8 mouse cellular contexts compared by ENCODE assay signal in the genomic region with DNA sequence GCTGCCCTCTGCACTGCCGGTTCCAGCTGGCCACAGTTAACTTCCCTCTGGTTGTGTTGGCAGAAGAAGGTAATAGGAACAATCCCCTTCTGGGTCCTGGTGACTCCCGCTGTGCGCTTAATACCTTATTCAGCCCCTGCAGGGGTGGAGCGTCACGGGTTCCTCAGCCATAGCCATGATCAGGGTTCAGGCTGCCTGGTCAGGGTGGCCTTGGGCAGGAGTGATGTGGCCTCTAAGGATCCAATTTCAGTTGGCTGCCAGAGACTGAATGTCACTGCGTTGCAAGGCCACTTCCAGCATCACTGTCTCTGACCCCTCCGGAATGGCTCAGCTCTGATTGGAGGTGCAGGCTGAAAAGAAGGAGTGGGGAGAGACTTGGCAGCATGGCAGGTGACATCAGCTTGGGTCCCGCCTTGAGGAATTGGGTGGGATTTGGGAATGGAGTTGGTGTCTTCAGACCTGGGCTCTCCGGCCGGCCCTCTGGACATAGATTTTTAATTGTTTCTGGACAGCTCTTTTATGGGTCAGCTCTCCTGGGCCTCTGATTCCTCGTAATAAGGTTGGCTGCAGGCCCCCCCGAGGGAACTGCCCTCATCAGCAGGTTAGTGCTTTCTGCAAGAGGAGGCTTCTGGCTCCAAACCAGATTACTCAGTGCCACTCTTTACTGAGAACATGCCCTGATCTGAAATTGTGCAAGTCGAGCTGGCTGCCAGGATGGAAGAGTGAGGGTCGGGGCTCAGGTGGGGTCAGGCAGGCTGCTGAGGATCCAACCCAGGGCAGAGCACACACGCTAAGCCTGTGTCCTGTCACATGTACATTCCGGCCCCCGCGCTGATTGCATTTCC. TPM values are rescaled to one million over a fixed set of nuclear protein-coding genes. Genes with fewer than 3 reads are reported as not detected.
DNase-seq lines count a peak whose midpoint lies in the region; ATAC-seq and TF ChIP-seq lines count a peak whose summit lies in the region.

No protein-coding gene starts in this region.

- no peak overlapping the region for H3K9ac ChIP-seq in lung, embryonic 15.5 days
- no peak overlapping the region; the same call in 1 of the 2 replicates for H3K9ac ChIP-seq in hindbrain, postnatal 0 days (replicated peaks; ENCODE audit: low read length)
- H3K9ac ChIP-seq in midbrain, postnatal 0 days (replicated peaks; ENCODE audit: low read length, poor library complexity, severe bottlenecking), result no peak overlapping the region

- H3K4me3 ChIP-seq in lung, embryonic 15.5 days, result no peak overlapping the region
- H3K4me3 ChIP-seq in lung, adult 2 months (replicated peaks; ENCODE audit: extremely low read depth, low read depth, low read length), result no peak overlapping the region
- H3K4me3 ChIP-seq in hindbrain, postnatal 0 days (ENCODE audit: low read length), result no peak overlapping the region
- H3K4me3 ChIP-seq in midbrain, postnatal 0 days (ENCODE audit: low read depth, low read length), result peak overlapping the region; percentile 10; the same call in 1 of the 2 replicates

- DNase-seq in lung, adult 2 months, result no peak
- DNase-seq in adrenal gland, postnatal 14 days, result peak; percentile 91
- peak; percentile 49 for DNase-seq in gastrocnemius, postnatal 10 days
- DNase-seq in hindbrain, postnatal 0 days (ENCODE audit: low spot score), result peak; percentile 54
- no peak for DNase-seq in midbrain, postnatal 0 days (ENCODE audit: low spot score)
- no peak for DNase-seq in spleen, postnatal 10 days (ENCODE audit: low spot score in 2 of 2)

- ATAC-seq in lung, embryonic 15.5 days (ENCODE audit: borderline replicate concordance, extremely low read depth, low FRiP score, low TSS enrichment), result no peak
- ATAC-seq in hindbrain, postnatal 0 days, result no peak
- no peak for ATAC-seq in midbrain, postnatal 0 days (ENCODE audit: low FRiP score)
- ATAC-seq in monocyte, adult 5-6 weeks (replicated peaks; ENCODE audit: insufficient number of reproducible peaks, low FRiP score, low TSS enrichment, poor library complexity, severe bottlenecking), result no peak

- TF ChIP-seq CTCF in lung, adult 2 months (IDR thresholded peaks at IDR 0.05; ENCODE audit: insufficient read depth, low read length), result no peak
- TF ChIP-seq CTCF in hindbrain, postnatal 0 days (IDR thresholded peaks at IDR 0.05; ENCODE audit: low read depth), result no peak
- no peak for TF ChIP-seq CTCF in midbrain, postnatal 0 days (IDR thresholded peaks at IDR 0.05)

- H3K36me3 ChIP-seq in lung, embryonic 15.5 days, result no peaks in the 10 kb centered on the region
- H3K36me3 ChIP-seq in hindbrain, postnatal 0 days (ENCODE audit: insufficient read depth, low read length), result no peaks in the 10 kb centered on the region
- no peaks in the 10 kb centered on the region for H3K36me3 ChIP-seq in midbrain, postnatal 0 days (ENCODE audit: insufficient read depth, low read length)

- no peak overlapping the region for H3K4me2 ChIP-seq in lung, embryonic 15.5 days
- H3K4me2 ChIP-seq in hindbrain, postnatal 0 days (ENCODE audit: low read depth, low read length), result peak overlapping the region; percentile 21
- no peak overlapping the region for H3K4me2 ChIP-seq in midbrain, postnatal 0 days (ENCODE audit: low read depth, low read length, poor library complexity, severe bottlenecking)

- no peak for TF ChIP-seq POLR2A in lung, adult 2 months (IDR thresholded peaks at IDR 0.05; ENCODE audit: borderline replicate concordance, extremely low read depth, low read depth, low read length)

- no peaks in the 10 kb centered on the region for H3K9me3 ChIP-seq in lung, embryonic 15.5 days
- H3K9me3 ChIP-seq in hindbrain, postnatal 0 days (ENCODE audit: low read length), result no peaks in the 10 kb centered on the region
- H3K9me3 ChIP-seq in midbrain, postnatal 0 days (ENCODE audit: low read length), result no peaks in the 10 kb centered on the region

- H3K4me1 ChIP-seq in lung, embryonic 15.5 days, result peaks cover 58% of the 10 kb centered on the region
- H3K4me1 ChIP-seq in lung, adult 2 months (ENCODE audit: control insufficient read depth, insufficient read depth, low read length), result peaks cover 33% of the 10 kb centered on the region
- H3K4me1 ChIP-seq in hindbrain, postnatal 0 days (ENCODE audit: insufficient read depth, low read length), result peaks cover 26% of the 10 kb centered on the region
- peaks cover 23% of the 10 kb centered on the region for H3K4me1 ChIP-seq in midbrain, postnatal 0 days (ENCODE audit: insufficient read depth, low read length)

- 54% methylated on average over 18 of the region's 18 CpGs for WGBS in lung, embryonic 15.5 days
- 44% methylated on average over 18 of the region's 18 CpGs for WGBS in lung, adult 2 months
- 41% methylated on average over 18 of the region's 18 CpGs for WGBS in hindbrain, postnatal 0 days
- WGBS in midbrain, postnatal 0 days, result 40% methylated on average over 18 of the region's 18 CpGs

- H3K27ac ChIP-seq in lung, embryonic 15.5 days, result peak overlapping the region; percentile 34; the same call in 1 of the 2 replicates
- 0 out of 2 replicates have a peak overlapping the region, but pooled peaks have one; percentile 0 for H3K27ac ChIP-seq in hindbrain, postnatal 0 days
- H3K27ac ChIP-seq in midbrain, postnatal 0 days (ENCODE audit: low read depth, low read length), result no peak overlapping the region

- no peaks in the 10 kb centered on the region for H3K27me3 ChIP-seq in lung, embryonic 15.5 days
- H3K27me3 ChIP-seq in hindbrain, postnatal 0 days (ENCODE audit: insufficient read depth, low read length), result no peaks in the 10 kb centered on the region
- no peaks in the 10 kb centered on the region for H3K27me3 ChIP-seq in midbrain, postnatal 0 days (ENCODE audit: insufficient read depth, low read length)

RNA-seq across cellular contexts. Expression of a gene that starts 10.8 kb away (rescaled TPM):
- polyA plus RNA-seq in lung, embryonic 15.5 days (2015; fragmentation: Nextera tagmentation; extraction: Ambion mirVana), result 23.1 and 24.6 TPM in 2 replicates
- polyA plus RNA-seq in lung, adult 2 months (2012; rRNA removed), result 100.0 and 107 TPM in 2 replicates
- total RNA-seq in adrenal gland, postnatal 14 days (2021), result 64.4 and 65.1 TPM in 2 replicates
- total RNA-seq in gastrocnemius, postnatal 10 days (2021), result 10 to 100 TPM; 55.6 to 60.0 TPM
- 42.4 and 42.6 TPM in 2 replicates for total RNA-seq in hindbrain, postnatal 0 days (2014; rRNA removed)
- polyA plus RNA-seq in hindbrain, postnatal 0 days (2015; fragmentation: Nextera tagmentation; extraction: Ambion mirVana), result 12.5 and 16.1 TPM in 2 replicates
- total RNA-seq in midbrain, postnatal 0 days (2014; rRNA removed), result 26.5 and 32.7 TPM in 2 replicates
- 14.6 and 15.9 TPM in 2 replicates for polyA plus RNA-seq in midbrain, postnatal 0 days (2015; fragmentation: Nextera tagmentation; extraction: Ambion mirVana)
- total RNA-seq in monocyte, adult 5-6 weeks (2017), result 10.8 to 33.1 TPM (median 10.9 TPM) in 3 replicates

RNA-seq across cellular contexts. Expression of a gene that starts 37.4 kb away (rescaled TPM):
- 19.0 and 19.6 TPM in 2 replicates for polyA plus RNA-seq in lung, embryonic 15.5 days (2015; fragmentation: Nextera tagmentation; extraction: Ambion mirVana)
- polyA plus RNA-seq in lung, adult 2 months (2012; rRNA removed), result 105 and 144 TPM in 2 replicates
- 53.7 and 57.5 TPM in 2 replicates for total RNA-seq in adrenal gland, postnatal 14 days (2021)
- total RNA-seq in gastrocnemius, postnatal 10 days (2021), result 10 to 100 TPM; 16.8 to 22.7 TPM
- total RNA-seq in hindbrain, postnatal 0 days (2014; rRNA removed), result 24.4 and 39.2 TPM in 2 replicates
- polyA plus RNA-seq in hindbrain, postnatal 0 days (2015; fragmentation: Nextera tagmentation; extraction: Ambion mirVana), result 7.7 and 8.0 TPM in 2 replicates
- total RNA-seq in midbrain, postnatal 0 days (2014; rRNA removed), result 18.5 and 27.9 TPM in 2 replicates
- 7.2 and 8.3 TPM in 2 replicates for polyA plus RNA-seq in midbrain, postnatal 0 days (2015; fragmentation: Nextera tagmentation; extraction: Ambion mirVana)
- total RNA-seq in monocyte, adult 5-6 weeks (2017), result 0.19 to 5.1 TPM (median 0.78 TPM) in 3 replicates

RNA-seq across cellular contexts. Expression of a gene that starts 38.5 kb away (rescaled TPM):
- 37.3 and 43.0 TPM in 2 replicates for polyA plus RNA-seq in lung, embryonic 15.5 days (2015; fragmentation: Nextera tagmentation; extraction: Ambion mirVana)
- polyA plus RNA-seq in lung, adult 2 months (2012; rRNA removed), result 28.9 and 31.3 TPM in 2 replicates
- total RNA-seq in adrenal gland, postnatal 14 days (2021), result 16.3 and 20.3 TPM in 2 replicates
- total RNA-seq in gastrocnemius, postnatal 10 days (2021), result 10 to 100 TPM; 10.3 to 11.1 TPM
- 22.5 and 34.6 TPM in 2 replicates for total RNA-seq in hindbrain, postnatal 0 days (2014; rRNA removed)
- polyA plus RNA-seq in hindbrain, postnatal 0 days (2015; fragmentation: Nextera tagmentation; extraction: Ambion mirVana), result 18.0 and 18.8 TPM in 2 replicates
- 25.0 and 27.7 TPM in 2 replicates for total RNA-seq in midbrain, postnatal 0 days (2014; rRNA removed)
- 14.8 and 15.5 TPM in 2 replicates for polyA plus RNA-seq in midbrain, postnatal 0 days (2015; fragmentation: Nextera tagmentation; extraction: Ambion mirVana)
- 6.3 to 11.7 TPM (median 7.3 TPM) in 3 replicates for total RNA-seq in monocyte, adult 5-6 weeks (2017)

RNA-seq across cellular contexts. Expression of a gene that starts 47.8 kb away (rescaled TPM):
- 35.1 and 40.1 TPM in 2 replicates for polyA plus RNA-seq in lung, embryonic 15.5 days (2015; fragmentation: Nextera tagmentation; extraction: Ambion mirVana)
- polyA plus RNA-seq in lung, adult 2 months (2012; rRNA removed), result 91.8 and 94.0 TPM in 2 replicates
- total RNA-seq in adrenal gland, postnatal 14 days (2021), result 11.4 and 11.8 TPM in 2 replicates
- 10 to 100 TPM; 16.5 to 17.4 TPM for total RNA-seq in gastrocnemius, postnatal 10 days (2021)
- total RNA-seq in hindbrain, postnatal 0 days (2014; rRNA removed), result 1.6 and 2.1 TPM in 2 replicates
- 1.5 and 1.8 TPM in 2 replicates for polyA plus RNA-seq in hindbrain, postnatal 0 days (2015; fragmentation: Nextera tagmentation; extraction: Ambion mirVana)
- 0.99 and 1.0 TPM in 2 replicates for total RNA-seq in midbrain, postnatal 0 days (2014; rRNA removed)
- 0.51 and 0.81 TPM in 2 replicates for polyA plus RNA-seq in midbrain, postnatal 0 days (2015; fragmentation: Nextera tagmentation; extraction: Ambion mirVana)
- 10.4 to 25.9 TPM (median 10.7 TPM) in 3 replicates for total RNA-seq in monocyte, adult 5-6 weeks (2017)

Comparison
In these comparisons a context has a peak if more than half of its experiments do, and no peak if none do; other contexts are left out.
1. DNase-seq: peak in adrenal gland, postnatal 14 days (single experiment), gastrocnemius, postnatal 10 days (single experiment) and hindbrain, postnatal 0 days (single experiment); none in lung, adult 2 months (single experiment), midbrain, postnatal 0 days (single experiment) and spleen, postnatal 10 days (0 of 2).